Mouse (Mus musculus): ENCODE data around the gene Lrp8. TPM values are rescaled to one million over a fixed set of nuclear protein-coding genes. Genes with fewer than 3 reads are reported as not detected.

Gene Lrp8
- polyA plus RNA-seq, 1 experiment, result 18.3 TPM

GRCm38 (mm10) chr4:107910020-107910419, 108.0 kb downstream of the Lrp8 start:
- TF ChIP-seq GATA1 (IDR thresholded peaks at IDR 0.05; ENCODE audit: low read length), result no peak

GRCm38 (mm10) chr4:107920336-107920735, 118.3 kb downstream of the Lrp8 start:
- TF ChIP-seq GATA1 (IDR thresholded peaks at IDR 0.05; ENCODE audit: low read length), result no peak

GRCm38 (mm10) chr4:107921152-107921695, 119.2 kb downstream of the Lrp8 start:
- no peak for TF ChIP-seq GATA1 (IDR thresholded peaks at IDR 0.05; ENCODE audit: low read length)

DNA sequence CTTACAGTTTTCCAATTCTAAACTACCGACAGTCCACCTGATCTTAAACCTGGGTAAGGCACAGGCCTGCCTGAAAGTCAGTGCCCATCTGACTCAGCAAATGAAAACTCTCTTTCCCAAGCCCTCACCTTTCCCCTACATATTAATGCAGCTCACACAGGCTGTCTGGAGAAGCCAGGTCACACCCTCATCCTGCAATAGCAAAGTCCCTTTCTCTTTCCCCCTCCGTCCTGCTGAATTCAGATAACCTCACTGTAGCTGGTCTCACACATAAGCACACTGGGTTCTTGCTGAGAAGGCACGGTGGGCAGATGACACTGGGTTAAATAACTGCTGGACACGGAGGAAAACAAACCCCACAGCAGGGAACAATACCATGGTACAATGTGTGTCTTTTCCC, 119.9 kb downstream of the Lrp8 start:
- no peak for TF ChIP-seq GATA1 (IDR thresholded peaks at IDR 0.05; ENCODE audit: low read length)

- no peak for TF ChIP-seq GATA1 (IDR thresholded peaks at IDR 0.05; ENCODE audit: low read length)
Measured at GRCm38 (mm10) chr4:107923145-107923802, 121.2 kb downstream of the Lrp8 start, which contains the start of gene Cpt2. Cpt2 (minus strand) TSS chr4:107923610.

DNA sequence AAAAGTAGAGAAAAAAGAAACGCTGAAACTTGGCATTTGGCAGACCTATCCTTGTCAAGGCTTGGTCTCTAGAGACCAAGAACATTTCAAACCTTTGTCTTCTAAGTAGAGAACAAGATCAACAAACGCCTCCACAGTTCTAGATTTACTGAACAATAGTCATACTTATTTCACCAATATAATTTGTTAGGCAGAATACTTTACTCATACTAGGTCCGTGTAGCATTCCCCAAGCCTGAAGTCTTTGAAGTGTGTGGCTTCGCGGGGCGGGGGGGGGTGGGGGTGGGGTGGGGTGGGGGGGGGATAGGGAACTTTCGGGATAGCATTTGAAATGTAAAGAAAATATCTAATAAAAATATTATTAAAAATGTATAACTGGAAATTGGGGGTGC, 121.7 kb downstream of the Lrp8 start:
- TF ChIP-seq GATA1 (IDR thresholded peaks at IDR 0.05; ENCODE audit: low read length), result no peak

Other genes starting within 250 kb of the Lrp8 start
- gene Dmrtb1, start 118.0 kb upstream of the Lrp8 start, polyA plus RNA-seq (2012), result not detected in 2 replicates
- 4.3 and 8.7 TPM in 2 replicates for gene Magoh, start 77.5 kb downstream of the Lrp8 start, polyA plus RNA-seq (2012)
- gene 0610037L13Rik, start 87.6 kb downstream of the Lrp8 start, polyA plus RNA-seq (2012), result 2.5 and 3.3 TPM in 2 replicates
- 69.1 and 95.6 TPM in 2 replicates for gene Cpt2, start 121.3 kb downstream of the Lrp8 start, polyA plus RNA-seq (2012)
- gene Slc1a7, start 166.1 kb downstream of the Lrp8 start, polyA plus RNA-seq (2012), result not detected in 2 replicates

All from G1E-ER4 (cell line).